Mouse (Mus musculus) kidney, embryonic 15.5 days (tissue): ENCODE measurements around the gene Hist1h2ad. TPM values are rescaled to one million over a fixed set of nuclear protein-coding genes. Genes with fewer than 3 reads are reported as not detected.
"Not testable (repeated sequence)": the region's sequence is repeated elsewhere in the genome, so short reads cannot be mapped to it uniquely, and the experiment has no call there.

Experiments
- ATAC-seq: fragments of 200-750 bp; cut with Nextera tagmentation; replicated peaks from 2 replicates; pipeline ENCODE4 v1.8.0; 2017; ENCODE audit warnings: moderate TSS enrichment; ENCODE audit not compliant: low FRiP score
- H3K27ac ChIP-seq: fragments of 300-500 bp; sonication (generic); 2 replicates; pipeline ENCODE4 v1.5.1; 2015; ENCODE audit warnings: mild to moderate bottlenecking, inconsistent platforms
- H3K27me3 ChIP-seq: fragments of 300-500 bp; sonication (generic); 2 replicates; pipeline ENCODE4 v1.6.1; 2015; ENCODE audit warnings: inconsistent platforms
- H3K36me3 ChIP-seq: fragments of 300-500 bp; sonication (generic); 2 replicates; pipeline ENCODE4 v1.6.1; 2015; ENCODE audit warnings: inconsistent platforms
- H3K4me1 ChIP-seq: fragments of 300-500 bp; sonication (generic); 2 replicates; pipeline ENCODE4 v1.6.1; 2015; ENCODE audit warnings: inconsistent platforms
- H3K4me2 ChIP-seq: fragments of 300-500 bp; sonication (generic); 2 replicates; pipeline ENCODE4 v1.6.1; 2015; ENCODE audit warnings: moderate library complexity, mild to moderate bottlenecking, inconsistent platforms
- H3K4me3 ChIP-seq: fragments of 300-500 bp; sonication (generic); replicated peaks from 2 replicates; pipeline ENCODE4 v1.5.1; 2015; ENCODE audit warnings: mild to moderate bottlenecking, inconsistent platforms
- H3K9ac ChIP-seq: fragments of 300-500 bp; sonication (generic); 2 replicates; pipeline ENCODE4 v1.6.1; 2015; ENCODE audit warnings: mild to moderate bottlenecking, inconsistent platforms
- H3K9me3 ChIP-seq: fragments of 300-500 bp; sonication (generic); replicated peaks from 2 replicates; pipeline ENCODE4 v1.6.1; 2016; ENCODE audit warnings: inconsistent platforms
- WGBS: fragments of 180-500 bp; shearing (Covaris S2); methylation state at CpG from one replicate; pipeline ENCODE4 v1.1.7; 2015; ENCODE audit warnings: mixed read lengths; 5-methylcytosine and 5-hydroxymethylcytosine counted together
- polyA plus RNA-seq: library from polyadenylated mRNA; unstranded; fragments of >200 nt; fragmentation: Nextera tagmentation; extraction: Ambion mirVana; gene quantifications from 2 replicates; pipeline ENCODE4 v1.2.1, GENCODE M21; 2015

Hist1h2ad gene
- polyA plus RNA-seq, 1 experiment from 2014 or later, result 3.6 TPM

GRCm38 (mm10) chr13:23556906-23557305 lies 17.3 kb upstream of the Hist1h2ad start:
- peak overlapping the region; percentile 87 for H3K4me2 ChIP-seq
- ATAC-seq, result no peak
- H3K27ac ChIP-seq, result peak overlapping the region; percentile 99
- H3K4me1 ChIP-seq, result peaks cover 20% of the 10 kb centered on the region
- no peak overlapping the region for H3K9ac ChIP-seq
- H3K27me3 ChIP-seq, result no peaks in the 10 kb centered on the region
- no peaks in the 10 kb centered on the region for H3K9me3 ChIP-seq
- no peaks in the 10 kb centered on the region for H3K36me3 ChIP-seq
- WGBS, result 61% methylated on average over 3 of the region's 3 CpGs
- no peak overlapping the region for H3K4me3 ChIP-seq

DNA sequence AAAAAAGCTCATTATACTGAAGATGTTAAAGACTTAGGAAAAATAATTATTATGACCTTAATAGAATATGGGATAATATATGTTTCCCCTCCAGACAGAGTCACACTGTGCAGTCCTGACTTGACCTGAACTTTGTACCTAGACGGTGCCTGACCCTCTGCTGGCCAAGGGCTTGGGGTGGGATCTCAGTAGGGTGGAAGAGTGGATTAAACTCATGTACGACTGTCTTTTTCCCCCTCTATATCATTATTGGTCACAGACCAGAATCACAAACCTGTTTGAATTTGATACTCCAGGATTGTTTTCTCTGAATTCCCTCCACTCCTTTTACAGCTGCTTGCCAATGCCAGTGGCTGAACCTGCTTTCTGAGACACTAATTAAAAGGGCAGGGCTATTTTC lies 13.5 kb upstream of the Hist1h2ad start:
- not testable (repeated sequence) for H3K4me1 ChIP-seq, H3K36me3 ChIP-seq, H3K9ac ChIP-seq, ATAC-seq, H3K9me3 ChIP-seq, H3K27me3 ChIP-seq
- peak overlapping the region; percentile 71; the same call in 1 of the 2 replicates for H3K27ac ChIP-seq
- peak overlapping the region; percentile 27 for H3K4me2 ChIP-seq
- peak overlapping the region; percentile 11; the same call in 1 of the 2 replicates for H3K4me3 ChIP-seq
- WGBS, result 14% methylated on average over 2 of the region's 2 CpGs

GRCm38 (mm10) chr13:23561531-23561882 lies 12.7 kb upstream of the Hist1h2ad start:
- peak overlapping the region; percentile 48 for H3K4me3 ChIP-seq
- H3K27me3 ChIP-seq, H3K9me3 ChIP-seq, H3K4me1 ChIP-seq, ATAC-seq, H3K36me3 ChIP-seq: not testable (repeated sequence)
- H3K9ac ChIP-seq, result peak overlapping the region; percentile 55; the same call in 1 of the 2 replicates
- H3K27ac ChIP-seq, result peak overlapping the region; percentile 99
- peak overlapping the region; percentile 69 for H3K4me2 ChIP-seq
- 0% methylated on average over 2 of the region's 5 CpGs for WGBS

- peak within 1 kb of the TSS; percentile 48 for H3K4me3 ChIP-seq
- H3K9me3 ChIP-seq, H3K36me3 ChIP-seq, H3K27me3 ChIP-seq, H3K4me1 ChIP-seq: not testable (repeated sequence)
- peak within 1 kb of the TSS; percentile 69 for H3K4me2 ChIP-seq
- peak; percentile 97 for ATAC-seq
- peak within 1 kb of the TSS; percentile 99 for H3K27ac ChIP-seq
- WGBS, result under 1% methylated on average over 57 of the region's 67 CpGs
- H3K9ac ChIP-seq, result peak within 1 kb of the TSS; percentile 55
Observed at GRCm38 (mm10) chr13:23561883-23562659, 12.1 kb upstream of the Hist1h2ad start, which contains the start of gene Hist1h3e. Gene Hist1h3e (minus strand): TSS chr13:23562369.

- 0 out of 2 replicates have a peak, but pooled peaks cover 3% of the 10 kb centered on the region for H3K4me1 ChIP-seq
- no peaks in the 10 kb centered on the region for H3K9me3 ChIP-seq
- 3% methylated on average over 18 of the region's 18 CpGs for WGBS
- peak overlapping the region; percentile 69 for H3K4me2 ChIP-seq
- peak overlapping the region; percentile 99 for H3K27ac ChIP-seq
- peak overlapping the region; percentile 48 for H3K4me3 ChIP-seq
- peak overlapping the region; percentile 48 for H3K9ac ChIP-seq
- H3K27me3 ChIP-seq, result no peaks in the 10 kb centered on the region
- no peaks in the 10 kb centered on the region for H3K36me3 ChIP-seq
- ATAC-seq, result peak; percentile 62
Observed at GRCm38 (mm10) chr13:23562699-23563462, 11.3 kb upstream of the Hist1h2ad start.

- Histone ChIP-seq H3K4me1 (0 out of 2 replicates have a peak, but pooled peaks cover 4% of the 10 kb centered on the region), H3K4me3 (no peak overlapping the region), H3K9ac (no peak overlapping the region), H3K27me3 (no peaks in the 10 kb centered on the region), H3K36me3 (no peaks in the 10 kb centered on the region), H3K27ac (peak overlapping the region; percentile 99), H3K4me2 (no peak overlapping the region), H3K9me3 (no peaks in the 10 kb centered on the region)
- no peak for ATAC-seq
- 88% methylated on average over 2 of the region's 2 CpGs for WGBS
Observed at GRCm38 (mm10) chr13:23564482-23564881, 9.7 kb upstream of the Hist1h2ad start.

- H3K4me2 ChIP-seq, result peak overlapping the region; percentile 68
- peak overlapping the region; percentile 53 for H3K4me3 ChIP-seq
- not testable (repeated sequence) for H3K27me3 ChIP-seq, H3K36me3 ChIP-seq, ATAC-seq, H3K9me3 ChIP-seq
- WGBS, result under 1% methylated on average over 26 of the region's 41 CpGs
- peak overlapping the region; percentile 43 for H3K9ac ChIP-seq
- peak overlapping the region; percentile 98 for H3K27ac ChIP-seq
- H3K4me1 ChIP-seq, result peaks cover 14% of the 10 kb centered on the region; the same call in 1 of the 2 replicates
Observed at GRCm38 (mm10) chr13:23570261-23571021, 3.7 kb upstream of the Hist1h2ad start.

GRCm38 (mm10) chr13:23571022-23571503 lies 3.1 kb upstream of the Hist1h2ad start, which contains the start of the genes Hist1h2ae and Hist1h2bg:
Gene Hist1h2ae (minus strand): TSS chr13:23571220.
Gene Hist1h2bg (plus strand): TSS chr13:23571396.
- Histone ChIP-seq H3K4me3 (peak within 1 kb of the TSS; percentile 53), H3K4me2 (peak within 1 kb of the TSS; percentile 68), H3K9ac (peak within 1 kb of the TSS; percentile 63), H3K36me3 (no peaks in the 10 kb centered on the region), H3K9me3 (no peaks in the 10 kb centered on the region), H3K27ac (peak within 1 kb of the TSS; percentile 98), H3K27me3 (no peaks in the 10 kb centered on the region), H3K4me1 (peaks cover 14% of the 10 kb centered on the region; the same call in 1 of the 2 replicates)
- WGBS, result 0% methylated on average over 18 of the region's 18 CpGs
- ATAC-seq, result peak; percentile 91

- WGBS, result under 1% methylated on average over 15 of the region's 34 CpGs
- H3K4me1 ChIP-seq, result peaks cover 18% of the 10 kb centered on the region; the same call in 1 of the 2 replicates
Observed at GRCm38 (mm10) chr13:23571504-23572217, 2.5 kb upstream of the Hist1h2ad start.

GRCm38 (mm10) chr13:23572218-23573033 lies 1.8 kb upstream of the Hist1h2ad start:
- Histone ChIP-seq H3K4me2 (peak overlapping the region; percentile 68), H3K27me3 (no peaks in the 10 kb centered on the region), H3K4me3 (peak overlapping the region; percentile 53), H3K36me3 (no peaks in the 10 kb centered on the region), H3K9ac (peak overlapping the region; percentile 63), H3K27ac (peak overlapping the region; percentile 98), H3K4me1 (peaks cover 26% of the 10 kb centered on the region), H3K9me3 (no peaks in the 10 kb centered on the region)
- ATAC-seq, result no peak
- 21% methylated on average over 2 of the region's 2 CpGs for WGBS

More at GRCm38 (mm10) chr13:23571504-23572217, 2.5 kb upstream of the Hist1h2ad start:
- H3K9me3 ChIP-seq, H3K36me3 ChIP-seq, ATAC-seq, H3K27me3 ChIP-seq: not testable (repeated sequence)
- Histone ChIP-seq H3K4me2 (peak overlapping the region; percentile 68), H3K9ac (peak overlapping the region; percentile 63), H3K27ac (peak overlapping the region; percentile 98), H3K4me3 (peak overlapping the region; percentile 53)
